Mouse (Mus musculus): ENCODE results near the gene Mrpl38. TPM values are rescaled to one million over a fixed set of nuclear protein-coding genes. Genes with fewer than 3 reads are reported as not detected.
"Not testable (repeated sequence)": the region's sequence is repeated elsewhere in the genome, so short reads cannot be mapped to it uniquely, and the experiment has no call there.

Mrpl38 gene
- total RNA-seq, 2 experiments from 2014 or later, result 40.8 to 46.2 TPM

- DNase-seq, result no peak
Observed at GRCm38 (mm10) chr11:116093771-116094565, 44.7 kb downstream of the Mrpl38 start.

- DNase-seq, result not testable (repeated sequence)
Observed at GRCm38 (mm10) chr11:116092959-116093358, 45.7 kb downstream of the Mrpl38 start.

DNA sequence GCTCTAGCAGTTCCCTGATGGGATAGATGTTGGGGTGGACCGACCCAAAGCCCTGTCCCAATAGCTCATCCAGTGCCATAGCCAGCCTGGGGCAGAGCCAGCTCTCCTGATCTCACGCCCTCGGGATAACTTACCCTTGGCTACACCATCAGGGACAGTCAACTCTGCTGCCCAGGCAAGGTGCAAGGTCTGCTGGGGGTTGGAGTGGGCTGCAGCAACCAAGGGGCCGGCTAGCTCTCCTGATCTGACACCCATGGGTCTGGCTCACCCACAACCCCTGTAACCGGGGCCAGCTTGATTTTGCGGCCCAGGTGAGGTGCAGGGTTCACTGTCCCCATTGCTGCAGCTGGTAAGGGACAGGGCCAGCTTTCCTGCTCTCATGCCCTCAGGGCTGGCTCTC lies 47.1 kb downstream of the Mrpl38 start:
- no peak for DNase-seq

DNA sequence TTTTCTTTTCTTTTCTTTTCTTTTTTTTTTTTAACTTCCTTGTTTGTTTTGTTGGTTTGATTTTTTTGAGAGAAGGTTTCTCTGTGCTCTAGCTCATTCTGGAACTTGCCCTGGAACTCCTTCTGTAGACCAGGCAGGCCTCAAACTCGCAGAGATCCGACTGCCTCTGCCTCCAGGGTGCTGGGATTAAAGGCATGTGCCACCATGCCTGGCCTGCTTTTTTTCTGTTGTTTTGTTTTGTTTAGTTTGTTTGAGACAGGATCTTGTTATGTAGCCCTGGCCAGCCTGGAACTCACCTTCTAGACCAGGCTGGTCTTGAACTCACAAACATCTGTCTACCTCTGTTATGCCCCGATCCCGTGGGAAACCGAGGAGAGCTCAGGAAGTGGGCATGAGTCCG lies 49.1 kb downstream of the Mrpl38 start:
- DNase-seq, result no peak

DNA sequence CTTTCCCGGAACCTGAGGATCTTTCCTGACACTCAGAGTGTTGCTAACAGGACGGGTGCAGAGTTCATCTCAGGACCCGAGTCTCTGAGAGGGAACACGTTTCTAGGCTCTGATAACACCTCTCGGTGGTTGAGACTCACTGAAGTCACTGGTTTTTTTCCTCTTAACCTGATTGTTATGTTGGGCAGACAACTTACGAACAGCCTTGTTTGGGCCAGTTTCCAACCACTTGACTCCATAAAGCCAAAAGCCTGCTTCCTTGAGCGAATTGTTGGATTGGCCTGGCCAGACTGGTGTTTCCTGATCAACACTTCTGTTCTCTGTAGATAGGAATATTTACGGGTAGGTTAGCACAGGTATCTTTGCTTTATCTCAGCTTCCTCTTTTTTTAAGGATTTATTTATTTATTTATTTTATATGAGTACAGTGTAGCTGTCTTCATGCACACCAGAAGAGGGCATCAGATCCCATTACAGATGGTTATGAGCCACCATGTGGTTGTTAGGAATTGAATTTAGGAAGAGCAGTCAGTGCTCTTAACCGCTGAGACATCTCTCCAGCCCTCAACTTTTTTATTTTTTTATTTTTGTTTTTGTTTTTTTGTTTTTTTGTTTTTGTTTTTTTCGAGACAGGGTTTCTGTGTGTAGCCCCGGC lies 49.8 kb downstream of the Mrpl38 start:
- no peak for DNase-seq

- no peak for DNase-seq
Observed at GRCm38 (mm10) chr11:116088188-116088587, 50.5 kb downstream of the Mrpl38 start.

DNA sequence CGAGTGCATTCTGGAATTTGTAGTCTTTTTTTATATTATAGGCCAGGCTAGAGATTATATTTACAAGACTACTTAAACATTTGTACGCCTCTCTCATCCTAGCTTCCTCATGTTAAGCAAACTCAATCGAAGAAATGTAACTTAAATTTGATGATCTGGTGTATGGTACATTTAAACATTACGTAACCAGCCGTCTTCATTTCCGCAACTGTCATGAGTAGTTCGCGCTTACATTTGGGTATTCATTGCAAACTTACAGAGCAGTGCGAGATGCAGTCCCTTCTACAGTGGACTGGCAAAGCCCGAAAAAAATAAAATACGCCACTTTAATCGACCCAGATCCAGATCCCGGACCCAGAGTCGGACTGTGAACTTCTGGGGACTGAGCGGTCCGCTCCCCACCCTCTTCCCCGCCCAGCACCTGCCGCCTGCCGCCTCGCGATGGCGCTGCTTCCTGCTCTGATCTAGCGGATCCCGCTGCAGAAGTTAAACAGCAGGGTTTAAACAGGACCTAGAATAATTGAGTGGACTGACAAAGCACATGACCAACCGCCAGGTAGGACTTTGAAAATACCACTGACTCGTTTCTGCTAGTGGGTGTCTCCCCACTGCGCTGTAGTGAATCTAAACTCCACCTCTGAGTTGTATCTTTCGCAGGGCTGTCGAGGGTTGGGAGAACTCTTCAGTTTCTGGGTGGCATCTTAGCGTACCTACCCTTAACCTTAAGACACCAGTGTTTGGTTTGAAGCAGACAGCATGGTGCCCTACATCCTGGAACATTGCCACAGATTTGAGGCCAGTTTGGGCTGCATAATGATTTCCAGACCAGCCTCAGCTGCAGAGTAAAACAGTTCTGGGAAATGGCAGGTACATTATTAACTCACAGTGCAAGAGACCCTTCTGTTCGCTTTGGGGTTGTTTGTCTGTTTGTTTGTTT lies 51.2 kb downstream of the Mrpl38 start:
- DNase-seq, result peak; percentile 90

GRCm38 (mm10) chr11:116086258-116087193 lies 52.1 kb downstream of the Mrpl38 start, which contains the start of gene Wbp2:
Wbp2 (minus strand) TSS chr11:116086995.
- peak; percentile 96 for DNase-seq

- no peak for DNase-seq
Observed at GRCm38 (mm10) chr11:116084166-116084565, 54.5 kb downstream of the Mrpl38 start.

GRCm38 (mm10) chr11:116083096-116083672 lies 55.5 kb downstream of the Mrpl38 start:
- no peak for DNase-seq

Other genes starting within 250 kb of the Mrpl38 start
- 1 to 10 TPM; 3.6 to 4.1 TPM for gene Smim5, start 238.9 kb downstream of the Mrpl38 start, total RNA-seq (2021)
- not detected for gene Smim6, start 226.9 kb downstream of the Mrpl38 start, total RNA-seq (2021)
- gene Sap30bp, start 205.6 kb downstream of the Mrpl38 start, total RNA-seq (2021), result 10 to 100 TPM; 16.6 to 24.5 TPM
- 1 to 10 TPM; 5.4 to 9.1 TPM for gene Recql5, start 205.4 kb downstream of the Mrpl38 start, total RNA-seq (2021)
- 1 to 10 TPM; 4.6 to 4.9 TPM for gene Itgb4, start 164.2 kb downstream of the Mrpl38 start, total RNA-seq (2021)
- gene Galk1, start 126.1 kb downstream of the Mrpl38 start, total RNA-seq (2021), result 10 to 100 TPM; 14.8 to 19.2 TPM
- gene H3f3b, start 110.9 kb downstream of the Mrpl38 start, total RNA-seq (2021), result 100 to 1,000 TPM; 252 TPM
- 10 to 100 TPM; 13.6 to 15.8 TPM for gene Unk, start 108.5 kb downstream of the Mrpl38 start, total RNA-seq (2021)
- under 1 TPM; 0.45 TPM for gene Unc13d, start 60.9 kb downstream of the Mrpl38 start, total RNA-seq (2021)
- gene Wbp2, start 51.9 kb downstream of the Mrpl38 start, total RNA-seq (2021), result 10 to 100 TPM; 64.8 to 66.8 TPM
- gene Trim47, start 11.7 kb downstream of the Mrpl38 start, total RNA-seq (2021), result 10 to 100 TPM; 21.9 to 31.7 TPM
- 1 to 10 TPM; 3.3 to 3.6 TPM for gene Trim65, start 7.7 kb downstream of the Mrpl38 start, total RNA-seq (2021)
- 10 to 100 TPM; 13.8 to 18.2 TPM for gene Fbf1, start 29.3 kb upstream of the Mrpl38 start, total RNA-seq (2021)
- gene Ten1, start 60.0 kb upstream of the Mrpl38 start, total RNA-seq (2021), result 10 to 100 TPM; 28.5 to 31.3 TPM
- 10 to 100 TPM; 39.1 to 41.4 TPM for gene Acox1, start 60.2 kb upstream of the Mrpl38 start, total RNA-seq (2021)
- gene Evpl, start 99.2 kb upstream of the Mrpl38 start, total RNA-seq (2021), result under 1 TPM; 0.09 to 0.34 TPM
- gene Srp68, start 135.3 kb upstream of the Mrpl38 start, total RNA-seq (2021), result 10 to 100 TPM; 74.6 to 77.9 TPM
- under 1 TPM; 0.66 to 0.84 TPM for gene Galr2, start 142.1 kb upstream of the Mrpl38 start, total RNA-seq (2021)
- 10 to 100 TPM; 62.7 to 68.3 TPM for gene Exoc7, start 168.4 kb upstream of the Mrpl38 start, total RNA-seq (2021)
- gene Foxj1, start 196.5 kb upstream of the Mrpl38 start, total RNA-seq (2021), result under 1 TPM; 0.14 to 0.29 TPM